Mouse (Mus musculus) brain, embryonic 14.5 days (tissue): Measurements from ENCODE around the gene Ifnar1. TPM values are rescaled to one million over a fixed set of nuclear protein-coding genes. Genes with fewer than 3 reads are reported as not detected.

Source experiments
- DNase-seq: peaks from one replicate; pipeline ENCODE4 v3.0.0-alpha.2; 2011; ENCODE audit warnings: low read depth
- CTCF ChIP-seq: fragments of 200-500 bp; IDR thresholded peaks from 2 replicates; pipeline ENCODE4 v1.5.1; 2012; ENCODE audit warnings: inconsistent platforms, mild to moderate bottlenecking, moderate library complexity, borderline replicate concordance; ENCODE audit not compliant: insufficient read depth, insufficient read length; ENCODE audit errors: extremely low read depth
- POLR2A ChIP-seq: fragments of 200-500 bp; IDR thresholded peaks from 2 replicates; pipeline ENCODE4 v1.6.1; 2012; ENCODE audit warnings: mild to moderate bottlenecking, inconsistent platforms, borderline replicate concordance; ENCODE audit not compliant: poor library complexity, insufficient read depth, insufficient read length, severe bottlenecking; ENCODE audit errors: extremely low read depth
- polyA plus RNA-seq: library from polyadenylated mRNA; depleted of rRNA; stranded (reverse); fragments of >200 nt; gene quantifications from 2 replicates; pipeline ENCODE4 v1.2.3, GENCODE M21; 2012

Ifnar1 gene
- polyA plus RNA-seq, 1 experiment: 54.3 TPM

DNA sequence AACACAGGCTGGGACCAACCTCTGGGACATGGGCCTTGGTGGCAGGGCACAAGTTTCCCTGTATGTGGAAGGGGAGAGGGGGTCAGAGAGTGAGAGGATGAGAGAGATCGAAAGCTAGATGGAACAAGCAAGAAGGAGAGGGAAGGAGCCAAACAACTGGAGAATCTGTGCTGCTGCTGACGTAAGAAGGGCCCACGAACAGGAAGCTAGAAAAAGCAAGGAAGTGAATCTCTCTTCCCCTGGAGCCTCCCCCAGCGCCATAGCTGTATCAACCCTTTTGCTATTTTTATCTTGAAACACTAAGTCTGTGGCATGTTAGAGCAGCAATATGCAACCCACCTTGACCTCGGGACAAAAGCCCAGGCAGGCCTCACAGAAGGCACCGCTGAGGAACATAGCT, 53.0 kb downstream of the Ifnar1 start:
- TF ChIP-seq CTCF: no peak
- no peak for DNase-seq

DNA sequence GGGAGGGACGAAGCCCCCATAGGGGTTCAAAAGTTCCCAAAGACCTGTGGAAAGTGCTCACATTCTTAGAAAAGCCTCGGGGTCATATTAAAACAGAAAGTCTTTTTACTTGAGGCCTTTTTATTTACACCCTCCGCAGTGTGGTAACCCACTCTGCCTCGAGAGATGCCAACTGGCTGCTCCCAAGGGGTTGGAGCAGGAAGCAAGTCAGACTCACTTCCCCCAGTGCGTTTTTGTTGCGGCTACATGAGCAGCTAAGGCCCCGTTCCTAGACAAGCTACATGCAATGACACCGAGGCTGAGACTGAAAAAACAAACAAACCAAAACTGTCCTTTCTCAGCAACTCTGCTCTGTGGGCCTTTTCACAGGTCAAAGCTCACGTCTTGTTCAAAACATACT, 53.5 kb downstream of the Ifnar1 start:
- DNase-seq: no peak
- no peak for TF ChIP-seq POLR2A
- no peak for TF ChIP-seq CTCF

- TF ChIP-seq CTCF (no peak), POLR2A (no peak)
- peak; percentile 86 for DNase-seq
Observed at GRCm38 (mm10) chr16:91541573-91542081, 56.6 kb downstream of the Ifnar1 start.

DNA sequence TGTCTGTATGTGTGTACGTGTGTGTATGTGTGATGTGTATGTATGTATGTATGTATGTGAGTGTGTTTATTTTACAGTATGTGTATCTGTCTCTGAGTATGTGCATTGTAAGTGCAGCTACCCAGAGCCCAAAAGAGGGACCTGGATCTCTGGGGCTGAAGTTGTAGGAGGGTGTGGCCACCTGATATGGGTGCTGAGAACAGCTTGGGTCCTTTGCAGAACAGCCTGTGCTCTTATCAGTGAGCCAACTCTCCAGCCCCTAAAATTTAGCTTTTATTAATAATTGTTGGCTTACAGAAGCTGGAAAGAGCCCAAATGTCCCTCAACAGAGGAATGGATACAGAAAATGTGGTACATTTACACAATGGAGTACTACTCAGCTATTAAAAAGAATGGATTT, 58.6 kb downstream of the Ifnar1 start:
- DNase-seq: no peak
- no peak for TF ChIP-seq CTCF
- TF ChIP-seq POLR2A: no peak

GRCm38 (mm10) chr16:91545597-91546281, 60.7 kb downstream of the Ifnar1 start:
- DNase-seq: no peak
- TF ChIP-seq POLR2A (no peak), CTCF (no peak)

- TF ChIP-seq CTCF (no peak), POLR2A (no peak)
- no peak for DNase-seq
Observed at GRCm38 (mm10) chr16:91546391-91546835, 61.4 kb downstream of the Ifnar1 start.

DNA sequence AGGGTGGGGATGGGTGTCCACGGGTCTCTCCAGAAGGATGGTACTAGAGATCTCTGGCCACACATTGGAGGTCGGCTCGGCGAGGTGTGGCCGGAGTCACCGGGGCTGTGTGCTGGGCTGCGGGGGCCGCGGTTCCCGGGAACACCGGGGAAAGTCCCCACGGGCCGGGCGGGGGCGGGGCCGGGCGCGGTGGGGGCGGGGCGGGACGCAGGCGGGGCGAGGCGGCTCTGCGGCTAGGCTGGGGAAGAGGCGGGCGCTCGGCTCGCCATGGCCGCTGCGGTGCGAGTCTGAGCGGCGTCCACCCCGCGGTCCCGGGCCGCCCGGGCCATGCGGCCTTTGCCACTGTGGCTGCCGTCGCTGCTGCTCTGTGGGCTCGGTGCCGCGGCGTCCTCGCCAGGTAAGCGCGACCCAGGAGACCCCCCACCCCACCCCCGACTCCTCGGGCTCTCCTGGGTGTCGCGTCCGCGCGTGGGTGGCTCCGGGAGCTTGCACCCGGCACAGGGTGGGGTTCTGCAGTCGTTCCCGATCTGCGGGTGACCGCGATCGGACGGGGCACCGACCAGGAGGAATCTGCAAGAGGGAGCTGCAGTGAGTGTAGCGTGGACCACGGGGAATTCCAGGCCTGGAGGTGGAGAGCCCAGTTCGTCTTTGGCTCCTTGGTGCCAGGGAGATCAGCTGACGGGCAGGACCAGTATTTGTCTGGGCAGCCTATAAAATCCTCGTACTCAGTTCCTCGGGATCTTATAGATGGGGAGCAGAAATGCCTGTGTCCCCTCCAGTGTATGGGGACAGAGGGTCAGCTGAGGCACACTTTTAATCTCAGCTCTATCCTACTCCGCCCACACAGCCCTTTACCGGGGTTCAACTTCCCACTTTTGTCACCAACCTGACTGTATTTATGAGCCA, 62.1 kb downstream of the Ifnar1 start, which contains the start of gene Ifngr2:
Gene Ifngr2 (plus strand): TSS at position 237 of the 906 bp plus-strand sequence.
- peak; percentile 79; the same call in 1 of the 2 replicates for TF ChIP-seq POLR2A
- no peak for TF ChIP-seq CTCF
- peak; percentile 59 for DNase-seq

DNA sequence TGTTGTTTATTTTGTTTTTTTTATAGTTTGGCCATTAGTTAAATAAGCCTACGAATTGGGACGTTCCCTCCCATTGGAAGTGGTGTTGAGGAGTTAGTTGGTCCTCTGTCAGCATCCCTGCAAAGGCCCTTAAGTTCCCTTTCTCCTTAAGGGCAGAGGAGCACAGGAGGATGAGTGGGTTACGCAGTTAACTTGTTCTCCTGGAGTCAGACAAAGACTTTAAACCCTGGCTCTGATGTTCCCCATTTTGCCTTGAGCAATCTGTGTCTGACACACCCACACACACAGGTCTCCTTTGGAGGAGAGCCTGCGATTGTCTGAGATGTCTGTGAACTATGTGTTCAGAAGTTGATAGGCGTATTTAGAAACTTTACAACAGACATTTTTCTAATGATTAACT, 62.9 kb downstream of the Ifnar1 start:
- TF ChIP-seq POLR2A: no peak
- TF ChIP-seq CTCF: no peak
- no peak for DNase-seq

GRCm38 (mm10) chr16:91548586-91548985, 63.5 kb downstream of the Ifnar1 start:
- no peak for TF ChIP-seq CTCF
- no peak for TF ChIP-seq POLR2A
- peak; percentile 37 for DNase-seq

- no peak for DNase-seq
- TF ChIP-seq CTCF: no peak
Observed at GRCm38 (mm10) chr16:91548996-91549395, 64.0 kb downstream of the Ifnar1 start.

DNA sequence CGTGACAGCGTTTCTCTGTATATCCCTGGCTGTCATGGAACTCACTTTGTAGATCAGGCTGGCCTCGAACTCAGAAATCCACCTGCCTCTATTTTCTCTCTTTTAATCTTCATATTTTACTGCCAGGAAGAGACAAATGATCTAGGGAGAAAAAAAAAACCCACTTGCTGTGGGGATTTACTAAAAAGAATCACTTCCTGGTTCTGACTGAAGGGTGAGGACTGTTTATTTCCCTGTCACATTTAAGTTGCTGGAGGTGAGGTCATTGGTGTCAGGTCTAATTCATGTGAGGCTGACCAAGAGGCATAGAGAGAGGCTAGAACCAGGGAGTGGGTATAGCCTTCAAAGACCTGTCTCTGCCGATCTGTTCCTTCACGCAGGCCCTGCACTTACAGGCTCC, 64.6 kb downstream of the Ifnar1 start:
- TF ChIP-seq POLR2A (no peak), CTCF (no peak)
- no peak for DNase-seq
